Mouse (Mus musculus) spleen, postnatal 0 days (tissue): ENCODE measurements around the gene Flt3. TPM values are rescaled to one million over a fixed set of nuclear protein-coding genes. Genes with fewer than 3 reads are reported as not detected.

Experiments used
- polyA plus RNA-seq: library from polyadenylated mRNA; unstranded; fragments of >200 nt; fragmentation: Nextera tagmentation; extraction: Ambion mirVana; gene quantifications from 2 replicates; pipeline ENCODE4 v1.2.1, GENCODE M21; 2015

Flt3 gene
- 3.0 and 4.5 TPM in 2 replicates for polyA plus RNA-seq

DNA sequence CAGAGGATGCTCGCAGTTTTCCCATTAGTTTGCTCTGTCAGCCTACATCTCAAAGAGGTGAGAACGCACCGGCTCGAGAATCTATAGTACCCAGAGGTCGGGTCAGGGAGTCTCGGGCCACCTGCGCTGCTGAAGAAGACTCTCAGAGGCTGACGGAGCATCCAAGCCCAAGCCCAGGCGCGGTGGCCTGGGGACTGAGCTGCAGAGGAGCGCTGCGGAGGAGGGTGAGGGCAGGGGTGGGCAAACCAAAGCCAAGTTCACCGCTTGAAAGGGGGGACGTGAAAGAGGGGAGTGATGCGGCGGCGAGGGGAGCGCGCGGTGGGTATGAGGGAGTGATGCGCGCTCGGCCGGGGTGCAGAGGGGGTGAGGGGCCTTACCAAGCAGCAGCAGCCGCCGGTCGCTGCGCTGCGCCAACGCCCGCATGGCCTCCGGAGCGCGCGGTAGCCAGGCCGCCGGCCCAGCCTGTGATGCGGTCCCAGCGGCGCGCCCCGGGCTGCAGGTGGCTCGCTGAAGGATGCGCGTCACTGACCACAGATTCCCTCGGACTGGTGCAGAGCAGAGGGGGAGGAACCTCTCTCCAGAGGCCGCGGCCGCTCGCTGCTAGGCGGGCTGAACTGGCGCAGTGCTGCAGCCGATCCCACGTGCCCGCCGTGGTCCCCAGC, at the start of gene Flt3:
Flt3 (minus strand) TSS at position 647 of the 662 bp plus-strand sequence.

GRCm38 (mm10) chr5:147429535-147430305, 29.4 kb upstream of the Flt3 start, which contains the start of gene Pan3:
Pan3 (plus strand) TSS chr5:147430161.

DNA sequence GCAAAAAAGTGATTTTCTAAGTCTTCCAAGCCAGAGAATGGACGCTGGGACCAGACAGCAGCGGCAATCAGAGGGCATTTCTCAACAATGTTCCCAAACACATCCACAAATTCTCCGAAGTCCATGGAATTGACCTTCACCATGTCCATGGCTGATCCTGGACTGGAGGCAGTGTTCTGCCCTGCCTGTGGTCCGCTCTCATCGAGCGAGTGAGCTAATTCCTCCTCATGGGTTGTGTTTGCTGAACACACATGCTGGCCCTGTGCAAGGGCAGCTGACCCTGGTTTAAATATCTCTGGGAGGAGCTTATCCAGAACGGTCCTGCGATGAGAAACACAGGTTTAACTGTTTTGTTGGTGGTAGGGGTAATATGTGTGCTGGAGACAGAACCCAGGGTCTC, 78.1 kb downstream of the Flt3 start, which contains the start of gene Urad:
Urad (minus strand) TSS at position 258 of the 400 bp plus-strand sequence.

DNA sequence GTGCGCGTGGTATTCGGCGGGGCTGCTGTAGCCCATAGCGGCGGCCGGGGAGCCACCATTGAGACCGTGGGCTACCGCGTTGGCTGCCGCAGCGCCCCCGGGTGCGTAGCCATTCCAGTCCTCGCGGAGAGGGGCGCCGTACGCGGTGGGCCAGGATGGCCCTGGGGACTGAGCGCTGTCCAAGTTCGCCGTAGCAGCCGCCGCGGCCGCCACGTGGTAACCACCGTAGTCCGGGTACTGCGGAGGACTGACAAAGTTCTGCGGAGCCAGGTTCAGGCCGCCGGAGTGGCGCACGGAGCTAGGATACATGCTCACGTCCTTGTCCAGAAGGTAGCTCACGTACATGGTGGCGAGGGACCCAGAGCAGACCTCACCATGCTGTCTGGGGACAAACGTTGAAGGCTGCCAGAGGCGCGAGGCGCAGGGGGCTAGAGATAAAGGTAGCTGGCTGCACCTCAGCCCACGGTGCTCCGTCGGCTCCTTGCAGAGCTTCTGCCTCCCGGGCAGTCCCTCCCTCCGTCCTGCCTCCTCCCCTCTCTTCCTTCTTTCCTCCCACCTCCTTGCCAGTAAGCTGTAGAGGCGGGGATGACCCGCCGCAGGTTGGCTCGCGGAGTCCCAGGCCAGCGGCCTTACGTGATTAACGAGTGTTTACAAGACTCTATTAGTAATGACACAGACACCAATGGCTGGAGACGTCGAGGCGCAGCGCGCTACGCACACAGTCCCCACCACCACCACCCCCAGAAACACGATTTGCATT, 93.5 kb downstream of the Flt3 start, which contains the start of gene Cdx2:
Cdx2 (minus strand) TSS at position 633 of the 760 bp plus-strand sequence.

Other genes with a start within 250 kb of the Flt3 start
- not detected in 2 replicates for gene Gsx1, start 211.8 kb downstream of the Flt3 start, polyA plus RNA-seq
- gene Pdx1, start 130.5 kb downstream of the Flt3 start, polyA plus RNA-seq = 0.11 TPM in 1 of 2 replicates, not detected in the other
- not detected in 2 replicates for gene Cdx2, start 93.2 kb downstream of the Flt3 start, polyA plus RNA-seq
- not detected in 2 replicates for gene Urad, start 78.0 kb downstream of the Flt3 start, polyA plus RNA-seq
- gene Pan3, start 29.7 kb upstream of the Flt3 start, polyA plus RNA-seq = 85.9 and 102 TPM in 2 replicates